Mouse (Mus musculus) midbrain, postnatal 0 days (tissue): ENCODE results near the gene Izumo1. TPM values are rescaled to one million over a fixed set of nuclear protein-coding genes. Genes with fewer than 3 reads are reported as not detected.

Experiments used
- ATAC-seq: fragments of 200-750 bp; cut with Nextera tagmentation; 2 replicates; pipeline ENCODE4 v1.8.0; 2017; ENCODE audit warnings: moderate number of reproducible peaks, mild to moderate bottlenecking, moderate TSS enrichment, moderate library complexity; ENCODE audit not compliant: low FRiP score
- DNase-seq: peaks from one replicate; pipeline ENCODE4 v3.0.0-alpha.2; 2015; ENCODE audit warnings: low spot score
- H3K27ac ChIP-seq: fragments of 300-500 bp; sonication (generic); 2 replicates; pipeline ENCODE4 v1.5.1; 2014; ENCODE audit warnings: low read depth, mild to moderate bottlenecking, low read length, mixed read lengths
- H3K27me3 ChIP-seq: fragments of 300-500 bp; sonication (generic); 2 replicates; pipeline ENCODE4 v1.6.1; 2014; ENCODE audit warnings: low read length, control low read depth, mixed read lengths; ENCODE audit not compliant: insufficient read depth
- H3K36me3 ChIP-seq: fragments of 300-500 bp; sonication (generic); 2 replicates; pipeline ENCODE4 v1.6.1; 2014; ENCODE audit warnings: low read length, control low read depth, mixed read lengths; ENCODE audit not compliant: insufficient read depth
- H3K4me1 ChIP-seq: fragments of 300-500 bp; sonication (generic); 2 replicates; pipeline ENCODE4 v1.6.1; 2014; ENCODE audit warnings: mild to moderate bottlenecking, control low read depth, antibody characterized with exemption, low read length, mixed read lengths; ENCODE audit not compliant: insufficient read depth
- H3K4me2 ChIP-seq: fragments of 300-500 bp; sonication (generic); 2 replicates; pipeline ENCODE4 v1.6.1; 2014; ENCODE audit warnings: low read depth, mild to moderate bottlenecking, low read length, mixed read lengths; ENCODE audit not compliant: poor library complexity, severe bottlenecking
- H3K4me3 ChIP-seq: fragments of 300-500 bp; sonication (generic); 2 replicates; pipeline ENCODE4 v1.5.1; 2014; ENCODE audit warnings: low read depth, mild to moderate bottlenecking, low read length, moderate library complexity
- H3K9ac ChIP-seq: fragments of 300-500 bp; sonication (generic); replicated peaks from 2 replicates; pipeline ENCODE4 v1.6.1; 2014; ENCODE audit warnings: mild to moderate bottlenecking, low read length, moderate library complexity, mixed read lengths; ENCODE audit not compliant: poor library complexity, severe bottlenecking
- H3K9me3 ChIP-seq: fragments of 300-500 bp; sonication (generic); 2 replicates; pipeline ENCODE4 v1.6.1; 2016; ENCODE audit warnings: low read length, control low read depth
- CTCF ChIP-seq: IDR thresholded peaks from 2 replicates; pipeline ENCODE4 v1.5.1; 2016; ENCODE audit warnings: antibody characterized with exemption, mild to moderate bottlenecking
- WGBS: fragments of 180-500 bp; shearing (Covaris S2); extraction: QIAGEN DNeasy Blood & Tissue Kit; methylation state at CpG from one replicate; pipeline ENCODE4 v1.1.7; 2014; 5-methylcytosine and 5-hydroxymethylcytosine counted together
- polyA plus RNA-seq: library from polyadenylated mRNA; unstranded; fragments of >200 nt; fragmentation: Nextera tagmentation; extraction: Ambion mirVana; gene quantifications from 2 replicates; pipeline ENCODE4 v1.2.1, GENCODE M21; 2015
- total RNA-seq: library from RNA; depleted of rRNA; stranded (reverse); fragments of >200 nt; gene quantifications from 2 replicates; pipeline ENCODE4 v1.2.3, GENCODE M21; 2014

Gene Izumo1
- total and polyA plus RNA-seq, 2 experiments from 2014 or later: 0.11 TPM; not detected in 1

DNA sequence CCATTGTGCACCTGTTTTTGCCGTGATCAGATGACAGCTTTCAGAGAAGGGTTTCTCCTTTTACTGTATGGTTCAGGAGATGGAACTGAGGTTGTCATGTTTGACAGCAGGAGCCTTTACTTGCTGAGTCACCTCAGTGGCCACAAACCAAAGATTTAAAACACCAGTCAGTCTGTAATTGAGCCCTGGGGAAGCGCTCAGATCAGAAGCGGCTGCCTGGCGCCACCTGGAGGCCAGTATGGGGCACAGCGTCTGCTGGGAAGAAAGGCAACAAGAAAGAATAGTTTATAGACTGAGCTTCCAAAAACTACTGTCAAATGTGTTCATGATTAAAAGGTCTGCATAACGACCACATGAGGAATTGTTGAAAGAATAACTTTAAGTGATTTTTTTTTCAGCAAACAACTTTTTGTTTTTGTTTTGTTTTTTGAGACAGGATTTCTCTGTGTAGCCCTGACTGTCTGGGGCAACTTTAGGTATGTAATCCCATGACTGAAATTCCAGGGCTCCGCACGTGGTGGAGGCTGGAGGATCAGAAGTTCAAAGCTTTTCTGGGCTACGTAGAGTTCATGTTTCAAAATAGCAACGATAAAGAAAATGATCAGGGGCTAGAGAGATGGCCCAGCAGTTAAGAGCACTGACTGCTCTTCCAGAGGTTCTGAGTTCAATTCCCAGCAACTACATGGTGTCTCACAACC lies 28.3 kb upstream of the Izumo1 start:
- H3K4me2 ChIP-seq: no peak overlapping the region
- DNase-seq (peak; percentile 67), ATAC-seq (no peak)
- no peak overlapping the region for H3K9ac ChIP-seq
- peak; percentile 91 for TF ChIP-seq CTCF
- 0 out of 2 replicates have a peak, but pooled peaks cover 3% of the 10 kb centered on the region for H3K4me1 ChIP-seq
- no peak overlapping the region for H3K27ac ChIP-seq
- H3K27me3 ChIP-seq: no peaks in the 10 kb centered on the region
- no peak overlapping the region for H3K4me3 ChIP-seq
- no peaks in the 10 kb centered on the region for H3K36me3 ChIP-seq
- no peaks in the 10 kb centered on the region for H3K9me3 ChIP-seq
- WGBS: 22% methylated on average over 10 of the region's 10 CpGs

DNA sequence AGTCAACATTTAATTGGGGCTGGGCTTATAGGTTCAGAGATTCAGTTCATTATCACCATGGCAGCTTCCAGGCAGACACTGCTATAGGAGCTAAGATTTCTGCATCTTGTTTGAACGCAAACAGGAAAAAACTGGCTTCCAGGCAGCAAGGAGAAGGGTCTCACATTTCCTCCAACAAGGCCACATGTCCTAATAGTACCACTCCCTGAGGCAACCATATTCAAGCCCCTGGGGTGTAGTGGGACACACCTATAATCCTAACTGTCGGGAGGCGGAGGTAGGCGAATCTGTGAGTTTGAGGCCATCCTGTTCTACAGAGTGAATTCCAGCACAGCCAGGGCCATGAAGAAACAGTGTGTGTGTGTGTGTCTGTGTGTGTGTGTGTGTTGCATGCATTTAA lies 26.4 kb upstream of the Izumo1 start:
- no peak for TF ChIP-seq CTCF
- Histone ChIP-seq H3K9me3 (no peaks in the 10 kb centered on the region), H3K9ac (no peak overlapping the region), H3K4me3 (no peak overlapping the region), H3K27ac (no peak overlapping the region), H3K27me3 (no peaks in the 10 kb centered on the region), H3K36me3 (no peaks in the 10 kb centered on the region), H3K4me2 (no peak overlapping the region), H3K4me1 (no peaks in the 10 kb centered on the region)
- ATAC-seq (no peak), DNase-seq (no peak)
- WGBS: 81% methylated on average over 4 of the region's 4 CpGs

DNA sequence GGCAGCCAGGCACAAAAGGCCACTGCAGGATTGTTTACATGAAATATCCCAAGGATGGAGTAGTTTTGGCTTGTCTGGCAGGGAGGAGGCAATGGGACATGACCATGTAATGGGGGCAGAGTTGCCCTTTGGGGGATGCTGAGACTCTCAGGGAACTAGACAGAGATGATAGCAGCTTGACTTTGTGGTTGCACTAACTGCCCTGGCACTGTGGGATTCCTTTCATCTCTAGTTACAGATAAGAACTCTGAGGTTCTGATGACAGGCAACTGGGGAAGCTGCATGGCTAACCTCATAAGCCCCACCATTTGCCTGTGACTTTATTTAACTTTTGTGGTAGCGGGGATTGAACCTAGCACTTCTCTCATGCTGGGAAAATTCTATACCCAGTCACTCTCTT lies 25.5 kb upstream of the Izumo1 start:
- H3K27me3 ChIP-seq: no peaks in the 10 kb centered on the region
- H3K9ac ChIP-seq: no peak overlapping the region
- H3K4me3 ChIP-seq: no peak overlapping the region
- H3K4me1 ChIP-seq: no peaks in the 10 kb centered on the region
- 64% methylated on average over 1 of the region's 1 CpGs for WGBS
- DNase-seq (no peak), ATAC-seq (no peak)
- no peak overlapping the region for H3K4me2 ChIP-seq
- no peak overlapping the region for H3K27ac ChIP-seq
- no peak for TF ChIP-seq CTCF
- H3K36me3 ChIP-seq: no peaks in the 10 kb centered on the region
- no peaks in the 10 kb centered on the region for H3K9me3 ChIP-seq

DNA sequence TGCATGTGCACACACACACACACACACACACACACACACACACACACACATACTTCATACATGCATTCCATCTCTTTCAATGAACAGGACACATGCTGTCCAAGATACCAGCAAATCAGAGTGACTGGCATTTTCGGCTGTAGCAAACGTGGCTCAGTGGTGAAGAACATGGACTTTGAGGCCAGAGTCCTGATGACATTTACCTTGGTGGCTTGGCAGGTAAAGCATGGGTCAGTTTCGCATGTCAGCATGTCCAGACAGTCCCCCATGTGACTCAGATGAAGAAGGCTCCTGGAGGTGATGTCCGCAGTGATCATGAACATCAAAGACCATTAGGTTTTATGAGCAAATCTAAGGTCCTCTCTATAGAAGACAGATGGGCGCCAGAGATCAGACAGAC lies 24.6 kb upstream of the Izumo1 start:
- no peak for ATAC-seq
- DNase-seq: no peak
- Histone ChIP-seq H3K9me3 (no peaks in the 10 kb centered on the region), H3K4me2 (no peak overlapping the region), H3K4me3 (no peak overlapping the region), H3K4me1 (no peaks in the 10 kb centered on the region), H3K27me3 (no peaks in the 10 kb centered on the region), H3K36me3 (no peaks in the 10 kb centered on the region), H3K9ac (no peak overlapping the region), H3K27ac (no peak overlapping the region)
- no peak for TF ChIP-seq CTCF
- WGBS: 93% methylated on average over 5 of the region's 5 CpGs

DNA sequence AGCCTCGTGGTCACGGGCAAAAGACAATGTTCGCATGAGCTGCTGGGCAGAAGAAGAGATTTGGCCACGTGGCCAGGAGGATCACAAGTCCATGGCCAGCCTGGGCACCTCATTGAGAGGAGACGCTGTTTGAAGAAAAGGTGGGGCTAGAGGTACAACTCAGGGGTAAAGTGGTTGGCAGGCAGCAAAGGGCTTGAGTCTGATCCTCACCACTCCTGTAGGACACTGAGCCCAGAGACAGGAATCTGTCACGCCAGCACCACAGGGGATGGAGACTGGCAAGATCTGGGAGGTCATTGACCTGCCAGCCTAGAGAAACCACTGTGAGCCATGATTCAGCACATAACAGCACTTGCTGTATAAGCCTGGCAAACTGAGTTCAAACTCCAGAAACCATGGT lies 24.1 kb upstream of the Izumo1 start:
- Histone ChIP-seq H3K4me3 (no peak overlapping the region), H3K4me1 (no peaks in the 10 kb centered on the region), H3K36me3 (no peaks in the 10 kb centered on the region), H3K9me3 (no peaks in the 10 kb centered on the region), H3K27me3 (no peaks in the 10 kb centered on the region), H3K27ac (no peak overlapping the region), H3K4me2 (no peak overlapping the region), H3K9ac (no peak overlapping the region)
- DNase-seq (no peak), ATAC-seq (no peak)
- 86% methylated on average over 6 of the region's 6 CpGs for WGBS
- no peak for TF ChIP-seq CTCF

DNA sequence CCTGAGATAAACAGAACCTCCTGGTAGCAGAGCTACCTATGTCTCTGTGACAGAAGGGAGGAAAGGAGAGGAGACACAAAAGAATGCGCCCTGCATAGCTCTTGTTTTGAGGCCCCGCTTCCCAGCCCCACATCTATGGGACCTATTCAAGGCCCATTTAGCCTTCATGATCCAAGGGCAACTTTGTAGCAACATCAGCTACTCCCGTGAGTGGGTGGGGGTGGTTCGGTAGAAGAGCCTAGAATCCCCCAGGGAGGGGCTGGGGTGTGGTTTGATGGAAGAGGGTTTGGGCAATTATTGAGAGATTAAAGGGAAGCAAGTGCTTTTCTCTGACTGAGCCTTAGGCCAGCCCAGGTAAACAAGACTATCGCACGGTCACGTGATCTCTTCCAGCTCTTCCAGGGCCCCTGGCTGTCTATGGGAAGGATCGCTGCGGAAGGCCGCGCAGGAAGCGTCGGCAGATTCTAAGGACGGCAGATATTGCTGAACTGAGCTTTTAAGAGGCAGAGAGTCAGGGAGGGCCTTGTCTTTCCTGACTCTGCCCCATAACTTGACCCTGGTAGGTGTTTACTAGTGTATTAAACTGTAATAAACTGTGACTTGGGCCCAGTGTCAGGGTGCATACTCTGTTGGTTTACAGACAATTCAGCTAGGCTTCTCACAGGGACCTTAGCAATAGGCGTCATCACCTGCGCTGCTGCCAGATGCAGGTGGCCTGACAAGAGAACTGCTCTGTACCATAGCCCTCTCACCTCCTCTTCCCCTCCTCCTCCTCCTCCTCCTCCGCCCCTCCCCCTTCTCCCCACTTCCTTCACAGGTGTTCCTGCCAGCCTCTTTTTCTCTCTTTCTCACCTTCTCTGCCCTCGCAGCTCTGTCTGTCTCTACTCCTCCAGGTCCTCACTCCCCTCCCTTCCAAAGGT lies 22.4 kb upstream of the Izumo1 start:
- ATAC-seq (no peak), DNase-seq (no peak)
- no peaks in the 10 kb centered on the region for H3K27me3 ChIP-seq
- no peak overlapping the region for H3K4me2 ChIP-seq
- H3K27ac ChIP-seq: no peak overlapping the region
- no peaks in the 10 kb centered on the region for H3K36me3 ChIP-seq
- no peaks in the 10 kb centered on the region for H3K9me3 ChIP-seq
- WGBS: 57% methylated on average over 18 of the region's 18 CpGs
- H3K4me3 ChIP-seq: no peak overlapping the region
- TF ChIP-seq CTCF: no peak
- no peak overlapping the region for H3K9ac ChIP-seq
- no peaks in the 10 kb centered on the region for H3K4me1 ChIP-seq
